Mouse (Mus musculus) thymus, postnatal 4 days (tissue): Measurements from ENCODE around the gene Shld2.
"Not testable (repeated sequence)": the region's sequence is repeated elsewhere in the genome, so short reads cannot be mapped to it uniquely, and the experiment has no call there.

Source experiments
- DNase-seq: peaks from one replicate; pipeline ENCODE4 v3.0.0; 2021

Gene Shld2

GRCm38 (mm10) chr14:34279726-34280125, 30.6 kb downstream of the Shld2 start:
- no peak for DNase-seq

GRCm38 (mm10) chr14:34275225-34275624, 35.1 kb downstream of the Shld2 start:
- DNase-seq, result no peak

GRCm38 (mm10) chr14:34274141-34274540, 36.2 kb downstream of the Shld2 start:
- DNase-seq, result no peak

GRCm38 (mm10) chr14:34273280-34273679, 37.0 kb downstream of the Shld2 start:
- no peak for DNase-seq

- no peak for DNase-seq
Measured at GRCm38 (mm10) chr14:34268046-34268445, 42.2 kb downstream of the Shld2 start.

- DNase-seq, result not testable (repeated sequence)
Measured at GRCm38 (mm10) chr14:34258525-34258924, 51.8 kb downstream of the Shld2 start.

GRCm38 (mm10) chr14:34253261-34253660, 57.0 kb downstream of the Shld2 start:
- DNase-seq, result no peak

- DNase-seq, result no peak
Measured at GRCm38 (mm10) chr14:34252470-34253145, 57.7 kb downstream of the Shld2 start.

- DNase-seq, result no peak
Measured at GRCm38 (mm10) chr14:34240676-34241075, 69.6 kb downstream of the Shld2 start.

- DNase-seq, result no peak
Measured at GRCm38 (mm10) chr14:34240263-34240662, 70.0 kb downstream of the Shld2 start.

GRCm38 (mm10) chr14:34234630-34235380, 75.5 kb downstream of the Shld2 start:
- DNase-seq, result peak; percentile 41

GRCm38 (mm10) chr14:34233846-34234245, 76.4 kb downstream of the Shld2 start:
- no peak for DNase-seq

- no peak for DNase-seq
Measured at GRCm38 (mm10) chr14:34232866-34233680, 77.2 kb downstream of the Shld2 start.

GRCm38 (mm10) chr14:34232340-34232739, 78.0 kb downstream of the Shld2 start:
- no peak for DNase-seq

- DNase-seq, result no peak
Measured at GRCm38 (mm10) chr14:34228830-34229506, 81.3 kb downstream of the Shld2 start.

- no peak for DNase-seq
Measured at GRCm38 (mm10) chr14:34227981-34228380, 82.3 kb downstream of the Shld2 start.

GRCm38 (mm10) chr14:34226566-34226965, 83.7 kb downstream of the Shld2 start:
- no peak for DNase-seq

GRCm38 (mm10) chr14:34225986-34226385, 84.3 kb downstream of the Shld2 start:
- no peak for DNase-seq

GRCm38 (mm10) chr14:34223362-34223898, 86.9 kb downstream of the Shld2 start:
- no peak for DNase-seq

GRCm38 (mm10) chr14:34221416-34222077, 88.7 kb downstream of the Shld2 start:
- no peak for DNase-seq

- no peak for DNase-seq
Measured at GRCm38 (mm10) chr14:34220426-34220825, 89.9 kb downstream of the Shld2 start.

GRCm38 (mm10) chr14:34219786-34220198, 90.5 kb downstream of the Shld2 start:
- peak; percentile 25 for DNase-seq
